Mouse (Mus musculus) heart, adult 2 months (tissue): ENCODE data around the gene Olfr430. TPM values are rescaled to one million over a fixed set of nuclear protein-coding genes. Genes with fewer than 3 reads are reported as not detected.
A peak's percentile ranks its signal among the peaks of the same experiment; 100 is the strongest.
"Not testable (repeated sequence)": the region's sequence is repeated elsewhere in the genome, so short reads cannot be mapped to it uniquely, and the experiment has no call there.

Experiments used
- DNase-seq, 2 experiments: peaks; one replicate each; pipeline ENCODE4 v3.0.0; 2021
- H3K27ac ChIP-seq: fragments of 200-600 bp; 2 replicates; pipeline ENCODE4 v1.8.1; 2022
- H3K27me3 ChIP-seq: fragments of 200-500 bp; 2 replicates; pipeline ENCODE4 v1.6.1; 2012; ENCODE audit warnings: mild to moderate bottlenecking, low read length, inconsistent platforms, mixed read lengths; ENCODE audit not compliant: control insufficient read depth, insufficient read depth
- H3K36me3 ChIP-seq: fragments of 200-500 bp; 2 replicates; pipeline ENCODE4 v1.6.1; 2012; ENCODE audit warnings: low read length, inconsistent platforms; ENCODE audit not compliant: control insufficient read depth, insufficient read depth
- H3K4me1 ChIP-seq: fragments of 200-500 bp; 2 replicates; pipeline ENCODE4 v1.6.1; 2011; ENCODE audit warnings: low read length; ENCODE audit not compliant: control insufficient read depth, insufficient read depth
- H3K4me3 ChIP-seq: fragments of 200-600 bp; 2 replicates; pipeline ENCODE4 v1.8.1; 2022
- H3K79me2 ChIP-seq: fragments of 200-500 bp; replicated peaks from 2 replicates; pipeline ENCODE4 v1.6.1; 2012; ENCODE audit warnings: mild to moderate bottlenecking, inconsistent platforms, low read length, moderate library complexity, mixed read lengths; ENCODE audit not compliant: control insufficient read depth, insufficient read depth
- H3K9ac ChIP-seq: fragments of 200-500 bp; 2 replicates; pipeline ENCODE4 v1.6.1; 2012; ENCODE audit warnings: low read depth, mild to moderate bottlenecking, control low read depth, inconsistent platforms, low read length, mixed read lengths
- CTCF ChIP-seq: fragments of 200-600 bp; IDR thresholded peaks from 2 replicates; pipeline ENCODE4 v1.8.1; 2022; ENCODE audit warnings: antibody characterized with exemption, mild to moderate bottlenecking, moderate library complexity
- EP300 ChIP-seq: fragments of 200-500 bp; IDR thresholded peaks from 2 replicates; pipeline ENCODE4 v1.6.1; 2011; ENCODE audit warnings: low read depth, low read length, control low read depth; ENCODE audit not compliant: insufficient read depth
- POLR2A ChIP-seq: fragments of 200-500 bp; IDR thresholded peaks from 2 replicates; pipeline ENCODE4 v1.6.1; 2011; ENCODE audit warnings: mild to moderate bottlenecking, low read depth, low read length, control low read depth; ENCODE audit not compliant: insufficient read depth
- WGBS: fragments of 180-500 bp; shearing (Covaris S2); methylation state at CpG from one replicate; pipeline ENCODE4 v1.1.7; 2018; 5-methylcytosine and 5-hydroxymethylcytosine counted together
- intact Hi-C: fragments of 180-260 bp; cut with DNase I; formaldehyde crosslinking; loops from one replicate; pipeline ENCODE4 v1.15.1; 2025
- polyA plus RNA-seq: library from polyadenylated mRNA; depleted of rRNA; stranded (reverse); fragments of >200 nt; gene quantifications from 2 replicates; pipeline ENCODE4 v1.2.3, GENCODE M21; 2012
- total RNA-seq, 2 experiments: library from RNA; stranded (reverse); gene quantifications; 2 replicates each; pipeline ENCODE4 v1.2.3; 2021

The Olfr430 gene
- total and polyA plus RNA-seq, 3 experiments = not detected

DNA sequence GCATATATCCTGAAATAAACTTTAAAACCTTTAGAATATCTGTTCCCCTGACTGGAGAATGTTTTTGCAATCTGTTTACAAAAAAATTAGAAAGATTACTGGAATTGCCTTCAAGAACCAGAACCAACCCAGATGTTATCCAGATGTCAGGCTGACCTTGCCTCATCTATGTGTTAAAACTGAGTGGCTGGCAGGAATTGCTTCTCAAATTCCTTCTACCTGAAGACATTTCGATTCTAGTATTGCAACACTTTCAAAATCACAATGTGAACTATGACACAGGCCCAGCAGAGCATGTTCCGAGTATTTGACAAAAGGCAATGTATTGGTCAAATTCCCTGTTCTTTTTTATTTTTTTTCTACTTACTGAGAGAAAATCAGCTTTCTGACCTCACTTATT is 22.0 kb upstream of the Olfr430 start:
- peak in 1 of 2 experiments; percentile 21 for DNase-seq
- Histone ChIP-seq H3K36me3 (no peaks in the 10 kb centered on the region), H3K4me3 (no peak overlapping the region), H3K27ac (peak overlapping the region; percentile 8; the same call in 1 of the 2 replicates), H3K9ac (no peak overlapping the region), H3K79me2 (no peaks in the 10 kb centered on the region), H3K27me3 (no peaks in the 10 kb centered on the region), H3K4me1 (no peaks in the 10 kb centered on the region)
- TF ChIP-seq EP300 = no peak
- TF ChIP-seq CTCF = no peak
- no peak for TF ChIP-seq POLR2A
- 58% methylated on average over 2 of the region's 2 CpGs for WGBS
- intact Hi-C loops = no loop called here

- 79% methylated on average over 6 of the region's 6 CpGs for whole genome bisulfite sequencing
- DNase-seq, H3K27ac ChIP-seq, intact Hi-C loops, H3K4me1 ChIP-seq, H3K4me3 ChIP-seq, H3K27me3 ChIP-seq, H3K36me3 ChIP-seq, H3K9ac ChIP-seq, H3K79me2 ChIP-seq: not testable (repeated sequence)
These were observed 18.2 kb upstream of the Olfr430 start for GRCm38 (mm10) chr1:174048227-174048626.

DNA sequence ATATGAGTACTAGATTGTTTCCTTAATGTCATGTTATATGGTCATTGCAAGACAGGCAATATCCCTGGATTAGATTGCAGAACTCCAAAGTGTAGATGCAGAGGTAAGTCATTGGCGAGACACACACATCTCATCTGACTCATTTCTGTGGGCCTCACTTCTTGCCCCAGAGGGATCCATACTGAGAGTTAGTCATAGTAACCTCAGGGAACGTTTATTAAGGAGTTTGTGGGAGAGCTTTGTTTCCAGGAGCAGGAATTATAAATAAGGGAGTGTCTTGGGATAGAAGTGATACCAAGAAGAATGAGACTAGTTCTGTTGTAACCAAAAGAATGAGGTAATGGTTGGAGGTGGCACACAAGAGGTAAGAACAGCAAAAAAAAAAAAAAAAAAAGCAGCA is 17.5 kb upstream of the Olfr430 start, which contains the start of gene Olfr432:
Olfr432 (plus strand) TSS at position 313 of the 400 bp plus-strand sequence.
- Histone ChIP-seq H3K27ac (no peak within 1 kb of the TSS), H3K4me1 (peaks cover 1% of the 10 kb centered on the region), H3K27me3 (no peaks in the 10 kb centered on the region), H3K9ac (no peak within 1 kb of the TSS), H3K4me3 (no peak within 1 kb of the TSS), H3K36me3 (no peaks in the 10 kb centered on the region), H3K79me2 (no peaks in the 10 kb centered on the region)
- DNase-seq = no peak
- intact Hi-C loops = no loop called here
- TF ChIP-seq EP300 (no peak), CTCF (no peak), POLR2A (no peak)
- 56% methylated on average over 2 of the region's 2 CpGs for WGBS

DNA sequence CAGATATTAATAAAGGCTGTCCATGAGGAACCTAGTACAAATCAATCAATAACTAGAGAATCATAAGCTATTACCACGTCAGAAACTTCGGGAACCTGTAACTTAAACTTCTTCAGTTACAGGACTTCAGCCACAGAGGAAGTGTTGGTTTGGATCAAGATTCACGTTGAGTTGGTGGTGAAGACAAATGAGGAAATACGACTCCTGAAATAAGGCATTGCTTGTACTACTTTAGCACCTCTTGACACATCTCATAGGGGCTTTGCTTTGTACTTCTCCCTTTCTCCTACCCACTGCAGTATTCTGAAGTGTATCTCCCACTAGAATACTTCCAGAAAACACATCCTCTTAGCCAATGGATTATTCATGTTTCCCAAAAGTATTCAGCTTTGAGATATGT is 17.0 kb upstream of the Olfr430 start:
- H3K27ac ChIP-seq, H3K27me3 ChIP-seq, H3K4me1 ChIP-seq, H3K36me3 ChIP-seq, H3K9ac ChIP-seq, intact Hi-C loops, H3K79me2 ChIP-seq, H3K4me3 ChIP-seq, DNase-seq: not testable (repeated sequence)
- WGBS = 68% methylated on average over 4 of the region's 4 CpGs

GRCm38 (mm10) chr1:174050532-174050931 is 15.9 kb upstream of the Olfr430 start:
- Histone ChIP-seq H3K79me2 (no peaks in the 10 kb centered on the region), H3K4me1 (peaks cover 1% of the 10 kb centered on the region), H3K27ac (no peak overlapping the region), H3K27me3 (no peaks in the 10 kb centered on the region), H3K36me3 (no peaks in the 10 kb centered on the region), H3K9ac (no peak overlapping the region), H3K4me3 (no peak overlapping the region)
- WGBS = 84% methylated on average over 4 of the region's 4 CpGs
- DNase-seq = no peak
- intact Hi-C loops = no loop called here
- TF ChIP-seq EP300 = no peak
- no peak for TF ChIP-seq CTCF
- TF ChIP-seq POLR2A = no peak

- Histone ChIP-seq H3K9ac (no peak overlapping the region), H3K79me2 (no peaks in the 10 kb centered on the region), H3K4me3 (no peak overlapping the region), H3K27me3 (no peaks in the 10 kb centered on the region), H3K36me3 (no peaks in the 10 kb centered on the region), H3K27ac (no peak overlapping the region), H3K4me1 (peaks cover 1% of the 10 kb centered on the region)
- TF ChIP-seq CTCF = no peak
- no peak for TF ChIP-seq EP300
- no peak for TF ChIP-seq POLR2A
- intact Hi-C loops = no loop called here
- 72% methylated on average over 4 of the region's 4 CpGs for WGBS
- no peak for DNase-seq
These were observed 14.9 kb upstream of the Olfr430 start for GRCm38 (mm10) chr1:174051515-174051914.
